ENCODE assay signal across 9 mouse cellular contexts in the genomic region with DNA sequence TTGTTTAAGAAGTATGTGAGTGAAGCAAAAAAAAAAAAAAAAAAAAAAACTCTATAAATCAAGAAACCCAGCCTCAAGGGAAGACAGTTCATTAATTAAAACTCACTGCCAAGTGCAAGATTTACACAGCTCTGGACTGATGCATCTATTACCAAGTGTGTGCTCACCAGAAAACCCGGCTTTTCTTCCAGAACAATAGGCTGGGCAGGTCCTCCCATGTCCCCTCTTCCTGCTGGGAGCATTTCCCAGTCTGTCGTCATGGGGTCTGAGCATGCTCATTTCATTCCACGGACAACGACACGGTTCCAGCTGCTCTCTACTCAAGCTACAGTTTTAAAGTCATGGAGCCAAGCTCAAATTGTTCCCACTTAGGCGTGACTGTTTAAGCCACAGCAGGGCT.
A peak's percentile ranks its signal among the peaks of the same experiment; 100 is the strongest.
DNase-seq lines count a peak whose midpoint lies in the region; ATAC-seq lines count a peak whose summit lies in the region.
"Had no signal": no experiment of that assay in that cellular context is flagged by ENCODE, and none has a peak within 500 bp of the region (broad histone marks: within the 10 kb centered on the region; RNA-seq: fewer than 3 reads in every experiment).

No protein-coding gene starts in this region.

- no peak for ATAC-seq in inflammation-experienced regulatory T-cells, adult 6 months
- ATAC-seq: CD4-positive, CD25-positive, alpha-beta regulatory T cell, adult 4 months had no signal

- intact Hi-C loops in heart, postnatal 25 days (cut with DNase I): no loop called here

- DNase-seq in gastrocnemius, postnatal 10 days: peak; percentile 41
- DNase-seq in gastrocnemius, adult 8-10 months (ENCODE audit: low spot score in 2 of 2): no peak
- peak; percentile 44 for DNase-seq in Muller cell, postnatal 12 days (ENCODE audit: inconsistent ontology term)
- peak; percentile 16 for DNase-seq in heart, postnatal 25 days (ENCODE audit: low spot score)
- peak; percentile 64 for DNase-seq in lung, postnatal 10 days
- no peak for DNase-seq in adrenal gland, adult 8-10 months
- DNase-seq in spleen, adult 12 weeks (ENCODE audit: low spot score): no peak

Comparison
In these comparisons a context has a peak if more than half of its experiments do, and no peak if none do; other contexts are left out.
1. DNase-seq: peak in gastrocnemius, postnatal 10 days (single experiment), Muller cell, postnatal 12 days (single experiment), heart, postnatal 25 days (single experiment) and lung, postnatal 10 days (single experiment); none in gastrocnemius, adult 8-10 months (0 of 2), adrenal gland, adult 8-10 months (single experiment) and spleen, adult 12 weeks (single experiment).